Mouse (Mus musculus) midbrain, embryonic 16.5 days (tissue): ENCODE data around the gene Hoxa9. TPM values are rescaled to one million over a fixed set of nuclear protein-coding genes. Genes with fewer than 3 reads are reported as not detected.

Experiments used
- ATAC-seq: fragments of 200-750 bp; cut with Nextera tagmentation; 2 replicates; pipeline ENCODE4 v1.8.0; 2017; ENCODE audit warnings: moderate TSS enrichment
- H3K27ac ChIP-seq: fragments of 300-500 bp; sonication (generic); 2 replicates; pipeline ENCODE4 v1.5.1; 2014; ENCODE audit warnings: mild to moderate bottlenecking, low read length, mixed read lengths
- H3K27me3 ChIP-seq: fragments of 300-500 bp; sonication (generic); 2 replicates; pipeline ENCODE4 v1.6.1; 2014; ENCODE audit warnings: low read depth, low read length, mixed read lengths; ENCODE audit not compliant: control insufficient read depth, insufficient read depth
- H3K36me3 ChIP-seq: fragments of 300-500 bp; sonication (generic); 2 replicates; pipeline ENCODE4 v1.6.1; 2014; ENCODE audit warnings: mild to moderate bottlenecking, low read length, moderate library complexity, mixed read lengths; ENCODE audit not compliant: control insufficient read depth, insufficient read depth
- H3K4me1 ChIP-seq: fragments of 300-500 bp; sonication (generic); 2 replicates; pipeline ENCODE4 v1.6.1; 2014; ENCODE audit warnings: mild to moderate bottlenecking, low read length, mixed read lengths; ENCODE audit not compliant: control insufficient read depth, insufficient read depth
- H3K4me2 ChIP-seq: fragments of 300-500 bp; sonication (generic); 2 replicates; pipeline ENCODE4 v1.6.1; 2014; ENCODE audit warnings: mild to moderate bottlenecking, low read length, mixed read lengths
- H3K4me3 ChIP-seq: fragments of 300-500 bp; sonication (generic); 2 replicates; pipeline ENCODE4 v1.5.1; 2014; ENCODE audit warnings: low read depth, mild to moderate bottlenecking, low read length, moderate library complexity, mixed read lengths
- H3K9ac ChIP-seq: fragments of 300-500 bp; sonication (generic); 2 replicates; pipeline ENCODE4 v1.6.1; 2014; ENCODE audit warnings: low read depth, low read length, mixed read lengths
- H3K9me3 ChIP-seq: fragments of 300-500 bp; sonication (generic); replicated peaks from 2 replicates; pipeline ENCODE4 v1.6.1; 2014; ENCODE audit warnings: mild to moderate bottlenecking, low read length, mixed read lengths; ENCODE audit not compliant: control insufficient read depth, poor library complexity, severe bottlenecking
- WGBS: fragments of 180-500 bp; shearing (Covaris S2); extraction: QIAGEN DNeasy Blood & Tissue Kit; methylation state at CpG from one replicate; pipeline ENCODE4 v1.1.7; 2014; 5-methylcytosine and 5-hydroxymethylcytosine counted together
- polyA plus RNA-seq: library from polyadenylated mRNA; unstranded; fragments of >200 nt; fragmentation: Nextera tagmentation; extraction: Ambion mirVana; gene quantifications from 2 replicates; pipeline ENCODE4 v1.2.1, GENCODE M21; 2015

The Hoxa9 gene
- polyA plus RNA-seq, 1 experiment from 2014 or later: not detected

- H3K4me2 ChIP-seq: no peak overlapping the region
- H3K27ac ChIP-seq: no peak overlapping the region
- peaks cover 85% of the 10 kb centered on the region for H3K27me3 ChIP-seq
- 3% methylated on average over 30 of the region's 30 CpGs for whole genome bisulfite sequencing
- no peaks in the 10 kb centered on the region for H3K36me3 ChIP-seq
- ATAC-seq: no peak
- no peaks in the 10 kb centered on the region for H3K4me1 ChIP-seq
- H3K9me3 ChIP-seq: no peaks in the 10 kb centered on the region
- H3K9ac ChIP-seq: no peak overlapping the region
- H3K4me3 ChIP-seq: no peak overlapping the region
These were observed 8.9 kb upstream of the Hoxa9 start for GRCm38 (mm10) chr6:52239625-52240388.

- no peak for ATAC-seq
- 1% methylated on average over 7 of the region's 7 CpGs for WGBS
- no peaks in the 10 kb centered on the region for H3K36me3 ChIP-seq
- no peak overlapping the region for H3K9ac ChIP-seq
- H3K4me2 ChIP-seq: no peak overlapping the region
- H3K27ac ChIP-seq: no peak overlapping the region
- H3K4me3 ChIP-seq: no peak overlapping the region
- H3K27me3 ChIP-seq: peaks cover 90% of the 10 kb centered on the region
- H3K4me1 ChIP-seq: no peaks in the 10 kb centered on the region
- no peaks in the 10 kb centered on the region for H3K9me3 ChIP-seq
These were observed 8.1 kb upstream of the Hoxa9 start for GRCm38 (mm10) chr6:52238976-52239375.

GRCm38 (mm10) chr6:52238155-52238545 is 7.3 kb upstream of the Hoxa9 start:
- no peak for ATAC-seq
- 5% methylated on average over 7 of the region's 7 CpGs for WGBS
- H3K4me2 ChIP-seq: no peak overlapping the region

GRCm38 (mm10) chr6:52237346-52238154 is 6.7 kb upstream of the Hoxa9 start:
- Histone ChIP-seq H3K27me3 (peaks cover 85% of the 10 kb centered on the region), H3K36me3 (no peaks in the 10 kb centered on the region), H3K9me3 (no peaks in the 10 kb centered on the region), H3K4me1 (no peaks in the 10 kb centered on the region), H3K4me2 (no peak overlapping the region), H3K27ac (no peak overlapping the region), H3K9ac (no peak overlapping the region), H3K4me3 (no peak overlapping the region)
- 12% methylated on average over 10 of the region's 10 CpGs for WGBS
- no peak for ATAC-seq

More at GRCm38 (mm10) chr6:52238155-52238545, 7.3 kb upstream of the Hoxa9 start:
- peaks cover 90% of the 10 kb centered on the region for H3K27me3 ChIP-seq
- H3K9me3 ChIP-seq: no peaks in the 10 kb centered on the region
- H3K4me3 ChIP-seq: no peak overlapping the region
- H3K27ac ChIP-seq: no peak overlapping the region
- H3K4me1 ChIP-seq: no peaks in the 10 kb centered on the region
- H3K9ac ChIP-seq: no peak overlapping the region
- no peaks in the 10 kb centered on the region for H3K36me3 ChIP-seq

- H3K4me1 ChIP-seq: no peaks in the 10 kb centered on the region
- H3K9me3 ChIP-seq: no peaks in the 10 kb centered on the region
- H3K4me3 ChIP-seq: no peak overlapping the region
- no peak overlapping the region for H3K27ac ChIP-seq
- H3K4me2 ChIP-seq: no peak overlapping the region
- WGBS: 9% methylated on average over 3 of the region's 3 CpGs
- no peak for ATAC-seq
- H3K9ac ChIP-seq: no peak overlapping the region
- H3K36me3 ChIP-seq: no peaks in the 10 kb centered on the region
- H3K27me3 ChIP-seq: peaks cover 86% of the 10 kb centered on the region
These were observed 5.9 kb upstream of the Hoxa9 start for GRCm38 (mm10) chr6:52236806-52237205.

- ATAC-seq: no peak
- 29% methylated on average over 6 of the region's 6 CpGs for WGBS
These were observed 5.0 kb upstream of the Hoxa9 start for GRCm38 (mm10) chr6:52235866-52236265.

GRCm38 (mm10) chr6:52235267-52235666 is 4.4 kb upstream of the Hoxa9 start:
- Histone ChIP-seq H3K4me1 (no peaks in the 10 kb centered on the region), H3K4me3 (no peak overlapping the region), H3K9me3 (no peaks in the 10 kb centered on the region), H3K27ac (no peak overlapping the region), H3K4me2 (no peak overlapping the region), H3K9ac (no peak overlapping the region), H3K36me3 (no peaks in the 10 kb centered on the region), H3K27me3 (peaks cover 81% of the 10 kb centered on the region)
- WGBS: 30% methylated on average over 9 of the region's 9 CpGs
- ATAC-seq: no peak

More at GRCm38 (mm10) chr6:52235866-52236265, 5.0 kb upstream of the Hoxa9 start:
- Histone ChIP-seq H3K4me3 (no peak overlapping the region), H3K27me3 (peaks cover 82% of the 10 kb centered on the region), H3K36me3 (no peaks in the 10 kb centered on the region), H3K9ac (no peak overlapping the region), H3K27ac (no peak overlapping the region), H3K9me3 (no peaks in the 10 kb centered on the region), H3K4me1 (no peaks in the 10 kb centered on the region), H3K4me2 (no peak overlapping the region)

GRCm38 (mm10) chr6:52234428-52235140 is 3.7 kb upstream of the Hoxa9 start:
- no peak overlapping the region for H3K4me3 ChIP-seq
- under 1% methylated on average over 56 of the region's 68 CpGs for WGBS
- H3K9me3 ChIP-seq: no peaks in the 10 kb centered on the region
- peaks cover 76% of the 10 kb centered on the region for H3K27me3 ChIP-seq
- no peak for ATAC-seq
- no peak overlapping the region for H3K9ac ChIP-seq
- H3K36me3 ChIP-seq: no peaks in the 10 kb centered on the region
- H3K27ac ChIP-seq: no peak overlapping the region
- no peaks in the 10 kb centered on the region for H3K4me1 ChIP-seq
- no peak overlapping the region for H3K4me2 ChIP-seq
